Mouse (Mus musculus) liver, embryonic 14.5 days (tissue): ENCODE measurements around the gene Pkig.

Experiments used
- CTCF ChIP-seq: IDR thresholded peaks from 2 replicates; pipeline ENCODE4 v1.5.1; 2016; ENCODE audit warnings: antibody characterized with exemption, low read depth, control low read depth
- EP300 ChIP-seq: IDR thresholded peaks from 2 replicates; pipeline ENCODE4 v1.6.1; 2016; ENCODE audit warnings: antibody characterized with exemption, low read depth

DNA sequence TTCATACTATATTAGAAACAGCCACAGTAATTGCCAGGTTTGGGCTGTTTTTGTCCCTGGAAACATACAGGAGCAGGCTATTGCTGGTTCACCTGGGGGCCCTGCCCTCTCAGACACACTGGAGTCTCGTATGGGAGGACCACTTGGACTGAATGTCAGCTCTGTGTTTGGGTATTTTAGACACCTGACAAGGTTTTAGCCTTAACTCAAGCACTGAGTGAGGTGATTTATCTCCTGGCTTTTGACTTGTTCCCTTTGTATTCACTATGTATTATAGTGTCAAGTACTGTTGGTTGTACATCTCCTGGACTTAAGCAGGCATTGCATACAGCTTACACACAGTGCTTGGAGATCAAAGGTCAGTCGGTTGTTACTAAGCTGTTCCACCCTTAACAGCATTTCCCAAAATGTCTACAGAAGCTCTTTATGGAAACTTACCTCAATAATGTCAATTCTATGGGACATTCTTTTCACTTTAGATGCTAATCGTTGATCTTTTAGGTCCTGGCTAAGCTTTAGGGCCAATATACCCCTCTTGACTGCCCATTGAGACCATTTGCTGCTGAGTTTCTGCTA lies 41.4 kb upstream of the Pkig start:
- TF ChIP-seq CTCF (no peak), EP300 (no peak)
